In the genomic region with DNA sequence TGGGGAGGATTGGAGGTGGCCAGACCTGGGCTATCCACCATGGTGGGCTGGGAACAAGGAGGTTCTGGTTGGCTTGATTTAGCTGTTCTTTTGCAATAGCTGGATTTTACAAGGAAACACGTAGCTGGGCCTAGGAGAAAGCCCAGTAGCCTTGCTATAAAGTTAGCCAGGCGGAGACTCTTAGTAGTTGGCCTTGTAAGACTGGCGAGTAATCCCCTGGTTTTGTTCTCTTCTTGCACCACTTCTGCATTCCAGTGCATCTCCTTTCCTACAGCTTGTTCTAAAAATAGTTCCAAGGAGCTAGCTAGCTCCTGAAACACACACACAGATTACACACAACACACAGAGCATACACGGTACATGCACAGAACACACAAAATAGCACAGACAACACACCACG, we compare ENCODE assay signal across 14 mouse cellular contexts. TPM values are rescaled to one million over a fixed set of nuclear protein-coding genes. Genes with fewer than 3 reads are reported as not detected.
DNase-seq lines count a peak whose midpoint lies in the region; ATAC-seq and TF ChIP-seq lines count a peak whose summit lies in the region.
"Had no signal": no experiment of that assay in that cellular context is flagged by ENCODE, and none has a peak within 500 bp of the region (broad histone marks: within the 10 kb centered on the region; RNA-seq: fewer than 3 reads in every experiment).

No protein-coding gene starts in this region.

- peak overlapping the region; percentile 83 for H3K27ac ChIP-seq in heart, embryonic 10.5 days
- H3K27ac ChIP-seq in lung, embryonic 15.5 days, result 0 out of 2 replicates have a peak overlapping the region, but pooled peaks have one; percentile 8
- H3K27ac ChIP-seq in embryonic facial prominence, embryonic 15.5 days (replicated peaks), result peak overlapping the region; percentile 58; the same call in 1 of the 2 replicates
- peak overlapping the region; percentile 21; the same call in 1 of the 2 replicates for H3K27ac ChIP-seq in stomach, embryonic 16.5 days (ENCODE audit: low read length)
- H3K27ac ChIP-seq: forebrain, embryonic 13.5 days; limb, embryonic 12.5 days; macrophage; midbrain, embryonic 12.5 days had no signal

- no peaks in the 10 kb centered on the region for H3K27me3 ChIP-seq in heart, embryonic 10.5 days (ENCODE audit: insufficient read depth, poor library complexity, severe bottlenecking)
- H3K27me3 ChIP-seq in lung, embryonic 15.5 days, result no peaks in the 10 kb centered on the region
- H3K27me3 ChIP-seq in embryonic facial prominence, embryonic 15.5 days, result no peaks in the 10 kb centered on the region
- H3K27me3 ChIP-seq in stomach, embryonic 16.5 days (ENCODE audit: control insufficient read depth, insufficient read depth, low read length), result no peaks in the 10 kb centered on the region
- H3K27me3 ChIP-seq: forebrain, embryonic 13.5 days; limb, embryonic 12.5 days; midbrain, embryonic 12.5 days had no signal

- no peak for TF ChIP-seq CTCF in lung, adult 2 months (IDR thresholded peaks at IDR 0.05; ENCODE audit: insufficient read depth, low read length)

- 56% methylated on average over 5 of the region's 5 CpGs for WGBS in heart, embryonic 10.5 days
- WGBS in lung, embryonic 15.5 days, result 74% methylated on average over 5 of the region's 5 CpGs
- 60% methylated on average over 5 of the region's 5 CpGs for WGBS in lung, adult 2 months
- WGBS in embryonic facial prominence, embryonic 15.5 days, result 69% methylated on average over 5 of the region's 5 CpGs
- WGBS in stomach, embryonic 16.5 days, result 76% methylated on average over 5 of the region's 5 CpGs

- intact Hi-C loops in heart, postnatal 36 days (cut with DNase I), result no loop called here

- H3K4me1 ChIP-seq in heart, embryonic 10.5 days, result peaks cover 96% of the 10 kb centered on the region
- peaks cover 46% of the 10 kb centered on the region for H3K4me1 ChIP-seq in lung, embryonic 15.5 days
- peaks cover 37% of the 10 kb centered on the region for H3K4me1 ChIP-seq in lung, adult 2 months (ENCODE audit: control insufficient read depth, insufficient read depth, low read length)
- H3K4me1 ChIP-seq in embryonic facial prominence, embryonic 15.5 days, result peaks cover 56% of the 10 kb centered on the region
- H3K4me1 ChIP-seq in stomach, embryonic 16.5 days (ENCODE audit: control insufficient read depth, insufficient read depth, low read length), result peaks cover 60% of the 10 kb centered on the region

- peak overlapping the region; percentile 12; the same call in 1 of the 2 replicates for H3K4me3 ChIP-seq in heart, embryonic 10.5 days
- H3K4me3 ChIP-seq in lung, embryonic 15.5 days, result no peak overlapping the region
- no peak overlapping the region for H3K4me3 ChIP-seq in lung, adult 2 months (replicated peaks; ENCODE audit: extremely low read depth, low read depth, low read length)
- H3K4me3 ChIP-seq in embryonic facial prominence, embryonic 15.5 days (replicated peaks), result no peak overlapping the region
- H3K4me3 ChIP-seq in stomach, embryonic 16.5 days (replicated peaks; ENCODE audit: low read length), result no peak overlapping the region
- H3K4me3 ChIP-seq: forebrain, embryonic 13.5 days; limb, embryonic 12.5 days; midbrain, embryonic 12.5 days had no signal

- ATAC-seq in lung, embryonic 15.5 days (ENCODE audit: borderline replicate concordance, extremely low read depth, low FRiP score, low TSS enrichment), result no peak
- no peak for ATAC-seq in embryonic facial prominence, embryonic 15.5 days (ENCODE audit: insufficient number of reproducible peaks, low FRiP score, low TSS enrichment, low read depth)
- no peak for ATAC-seq in stomach, embryonic 16.5 days (ENCODE audit: insufficient read depth, low FRiP score)
- ATAC-seq: forebrain, embryonic 13.5 days had no signal

- TF ChIP-seq POLR2A in lung, adult 2 months (IDR thresholded peaks at IDR 0.05; ENCODE audit: borderline replicate concordance, extremely low read depth, low read depth, low read length), result no peak

- H3K4me2 ChIP-seq in lung, embryonic 15.5 days, result no peak overlapping the region
- H3K4me2 ChIP-seq in embryonic facial prominence, embryonic 15.5 days (replicated peaks), result no peak overlapping the region
- no peak overlapping the region for H3K4me2 ChIP-seq in stomach, embryonic 16.5 days (ENCODE audit: low read depth, low read length)
- H3K4me2 ChIP-seq: forebrain, embryonic 13.5 days; limb, embryonic 12.5 days; midbrain, embryonic 12.5 days had no signal

- no peak for DNase-seq in heart, embryonic 10.5 days (ENCODE audit: low spot score)
- no peak for DNase-seq in heart, postnatal 36 days
- DNase-seq in lung, adult 2 months, result no peak
- DNase-seq in urinary bladder, postnatal 14 days (ENCODE audit: low spot score), result no peak
- DNase-seq: B cell, adult 2 months; cerebellum, adult 8-10 months; thymus, postnatal 14 days had no signal

- H3K9me3 ChIP-seq in heart, embryonic 10.5 days, result no peaks in the 10 kb centered on the region
- H3K9me3 ChIP-seq in lung, embryonic 15.5 days, result no peaks in the 10 kb centered on the region
- no peaks in the 10 kb centered on the region for H3K9me3 ChIP-seq in embryonic facial prominence, embryonic 15.5 days (replicated peaks)
- H3K9me3 ChIP-seq in stomach, embryonic 16.5 days (replicated peaks; ENCODE audit: control insufficient read depth, low read length), result no peaks in the 10 kb centered on the region
- H3K9me3 ChIP-seq: forebrain, embryonic 13.5 days; limb, embryonic 12.5 days; midbrain, embryonic 12.5 days had no signal

- H3K36me3 ChIP-seq in heart, embryonic 10.5 days, result peaks cover 40% of the 10 kb centered on the region
- H3K36me3 ChIP-seq in lung, embryonic 15.5 days, result peaks cover 18% of the 10 kb centered on the region; the same call in 1 of the 2 replicates
- H3K36me3 ChIP-seq in embryonic facial prominence, embryonic 15.5 days, result peaks cover 30% of the 10 kb centered on the region
- no peaks in the 10 kb centered on the region; the same call in 1 of the 2 replicates for H3K36me3 ChIP-seq in stomach, embryonic 16.5 days (ENCODE audit: control insufficient read depth, insufficient read depth, low read length)
- H3K36me3 ChIP-seq: midbrain, embryonic 12.5 days had no signal

- H3K9ac ChIP-seq in lung, embryonic 15.5 days, result no peak overlapping the region
- H3K9ac ChIP-seq in embryonic facial prominence, embryonic 15.5 days, result no peak overlapping the region
- 0 out of 2 replicates have a peak overlapping the region, but pooled peaks have one; percentile 34 for H3K9ac ChIP-seq in stomach, embryonic 16.5 days (ENCODE audit: low read length)
- H3K9ac ChIP-seq: forebrain, embryonic 13.5 days; limb, embryonic 12.5 days; midbrain, embryonic 12.5 days had no signal

RNA-seq across cellular contexts. Expression of a gene that starts 15.4 kb away (rescaled TPM):
- 13.3 and 19.8 TPM in 2 replicates for polyA plus RNA-seq in heart, embryonic 10.5 days (2016; fragmentation: Nextera tagmentation; extraction: Ambion mirVana)
- 100 to 1,000 TPM; 258 to 272 TPM for total RNA-seq in heart, postnatal 36 days (2021)
- 18.3 and 18.4 TPM in 2 replicates for polyA plus RNA-seq in lung, embryonic 15.5 days (2015; fragmentation: Nextera tagmentation; extraction: Ambion mirVana)
- 58.6 and 60.3 TPM in 2 replicates for polyA plus RNA-seq in lung, adult 2 months (2012; rRNA removed)
- polyA plus RNA-seq in embryonic facial prominence, embryonic 15.5 days (2015; fragmentation: Nextera tagmentation; extraction: Ambion mirVana), result 22.1 and 22.5 TPM in 2 replicates
- polyA plus RNA-seq in stomach, embryonic 16.5 days (2015; fragmentation: Nextera tagmentation; extraction: Ambion mirVana), result 17.4 and 20.8 TPM in 2 replicates

Comparison
In these comparisons a context has a peak if more than half of its experiments do, and no peak if none do; other contexts are left out.
1. H3K27ac ChIP-seq: peak in every context shown above with its lines; median percentile 83 in heart, embryonic 10.5 days; 58 in embryonic facial prominence, embryonic 15.5 days; 21 in stomach, embryonic 16.5 days; 8 in lung, embryonic 15.5 days.